Mouse (Mus musculus) heart, adult 2 months (tissue): Measurements from ENCODE around the gene Gsdma. TPM values are rescaled to one million over a fixed set of nuclear protein-coding genes. Genes with fewer than 3 reads are reported as not detected.

ENCODE experiments used
- DNase-seq, 2 experiments: peaks; one replicate each; pipeline ENCODE4 v3.0.0; 2021
- H3K27ac ChIP-seq: fragments of 200-600 bp; 2 replicates; pipeline ENCODE4 v1.8.1; 2022
- H3K27me3 ChIP-seq: fragments of 200-500 bp; 2 replicates; pipeline ENCODE4 v1.6.1; 2012; ENCODE audit warnings: mild to moderate bottlenecking, low read length, inconsistent platforms, mixed read lengths; ENCODE audit not compliant: control insufficient read depth, insufficient read depth
- H3K36me3 ChIP-seq: fragments of 200-500 bp; 2 replicates; pipeline ENCODE4 v1.6.1; 2012; ENCODE audit warnings: low read length, inconsistent platforms; ENCODE audit not compliant: control insufficient read depth, insufficient read depth
- H3K4me1 ChIP-seq: fragments of 200-500 bp; 2 replicates; pipeline ENCODE4 v1.6.1; 2011; ENCODE audit warnings: low read length; ENCODE audit not compliant: control insufficient read depth, insufficient read depth
- H3K4me3 ChIP-seq: fragments of 200-600 bp; 2 replicates; pipeline ENCODE4 v1.8.1; 2022
- H3K79me2 ChIP-seq: fragments of 200-500 bp; replicated peaks from 2 replicates; pipeline ENCODE4 v1.6.1; 2012; ENCODE audit warnings: mild to moderate bottlenecking, inconsistent platforms, low read length, moderate library complexity, mixed read lengths; ENCODE audit not compliant: control insufficient read depth, insufficient read depth
- H3K9ac ChIP-seq: fragments of 200-500 bp; 2 replicates; pipeline ENCODE4 v1.6.1; 2012; ENCODE audit warnings: low read depth, mild to moderate bottlenecking, control low read depth, inconsistent platforms, low read length, mixed read lengths
- CTCF ChIP-seq: fragments of 200-600 bp; IDR thresholded peaks from 2 replicates; pipeline ENCODE4 v1.8.1; 2022; ENCODE audit warnings: antibody characterized with exemption, mild to moderate bottlenecking, moderate library complexity
- EP300 ChIP-seq: fragments of 200-500 bp; IDR thresholded peaks from 2 replicates; pipeline ENCODE4 v1.6.1; 2011; ENCODE audit warnings: low read depth, low read length, control low read depth; ENCODE audit not compliant: insufficient read depth
- POLR2A ChIP-seq: fragments of 200-500 bp; IDR thresholded peaks from 2 replicates; pipeline ENCODE4 v1.6.1; 2011; ENCODE audit warnings: mild to moderate bottlenecking, low read depth, low read length, control low read depth; ENCODE audit not compliant: insufficient read depth
- WGBS: fragments of 180-500 bp; shearing (Covaris S2); methylation state at CpG from one replicate; pipeline ENCODE4 v1.1.7; 2018; 5-methylcytosine and 5-hydroxymethylcytosine counted together
- intact Hi-C: fragments of 180-260 bp; cut with DNase I; formaldehyde crosslinking; loops from one replicate; pipeline ENCODE4 v1.15.1; 2025
- polyA plus RNA-seq: library from polyadenylated mRNA; depleted of rRNA; stranded (reverse); fragments of >200 nt; gene quantifications from 2 replicates; pipeline ENCODE4 v1.2.3, GENCODE M21; 2012
- total RNA-seq, 2 experiments: library from RNA; stranded (reverse); gene quantifications; 2 replicates each; pipeline ENCODE4 v1.2.3; 2021

Gsdma gene
- total and polyA plus RNA-seq, 3 experiments, result 0.04 TPM; not detected in 2

- Histone ChIP-seq H3K9ac (no peak overlapping the region), H3K27me3 (no peaks in the 10 kb centered on the region), H3K4me3 (no peak overlapping the region), H3K27ac (no peak overlapping the region), H3K36me3 (peaks cover 5% of the 10 kb centered on the region), H3K79me2 (no peaks in the 10 kb centered on the region), H3K4me1 (peaks cover 24% of the 10 kb centered on the region)
- 88% methylated on average over 12 of the region's 12 CpGs for WGBS
- intact Hi-C loops, result no loop called here
- no peak for DNase-seq
- TF ChIP-seq CTCF (no peak), POLR2A (no peak), EP300 (no peak)
These were observed 49.6 kb downstream of the Gsdma start for GRCm38 (mm10) chr11:98713703-98714102.

- DNase-seq, result no peak
- no peaks in the 10 kb centered on the region for H3K79me2 ChIP-seq
- H3K27me3 ChIP-seq, result no peaks in the 10 kb centered on the region
- TF ChIP-seq POLR2A (no peak), EP300 (no peak), CTCF (no peak)
- WGBS, result 96% methylated on average over 9 of the region's 9 CpGs
- H3K9ac ChIP-seq, result no peak overlapping the region
- peaks cover 2% of the 10 kb centered on the region for H3K36me3 ChIP-seq
- H3K27ac ChIP-seq, result no peak overlapping the region
- H3K4me1 ChIP-seq, result peaks cover 8% of the 10 kb centered on the region
- no peak overlapping the region for H3K4me3 ChIP-seq
- intact Hi-C loops, result loop anchor here (2.0 kb wide), 1 partner anchor 39 kb away; no protein-coding TSS in a partner anchor
These were observed 51.8 kb downstream of the Gsdma start for GRCm38 (mm10) chr11:98715946-98716345.

GRCm38 (mm10) chr11:98717904-98718303 lies 53.8 kb downstream of the Gsdma start:
- WGBS, result 13% methylated on average over 13 of the region's 13 CpGs
- peak overlapping the region; percentile 40; the same call in 1 of the 2 replicates for H3K9ac ChIP-seq
- intact Hi-C loops, result loop anchor here (1.0 to 2.0 kb wide), 3 partner anchors 21 to 70 kb away; no protein-coding TSS in a partner anchor
- TF ChIP-seq POLR2A (no peak), CTCF (peak; percentile 95), EP300 (0 out of 2 replicates have a peak, but pooled peaks have one; percentile 32)
- no peaks in the 10 kb centered on the region for H3K79me2 ChIP-seq
- DNase-seq, result peak; percentile 74 to 80
- peaks cover 12% of the 10 kb centered on the region for H3K4me1 ChIP-seq
- H3K4me3 ChIP-seq, result no peak overlapping the region
- peak overlapping the region; percentile 11; the same call in 1 of the 2 replicates for H3K27ac ChIP-seq
- no peaks in the 10 kb centered on the region for H3K27me3 ChIP-seq
- peaks cover 2% of the 10 kb centered on the region for H3K36me3 ChIP-seq

GRCm38 (mm10) chr11:98720756-98721155 lies 56.6 kb downstream of the Gsdma start:
- intact Hi-C loops, result no loop called here
- no peak for DNase-seq
- H3K4me1 ChIP-seq, result peaks cover 12% of the 10 kb centered on the region
- WGBS, result 65% methylated on average over 2 of the region's 2 CpGs
- H3K9ac ChIP-seq, result no peak overlapping the region
- peaks cover 2% of the 10 kb centered on the region for H3K36me3 ChIP-seq
- peak overlapping the region; percentile 88 for H3K27ac ChIP-seq
- H3K27me3 ChIP-seq, result no peaks in the 10 kb centered on the region
- H3K4me3 ChIP-seq, result no peak overlapping the region
- no peak for TF ChIP-seq EP300
- no peak for TF ChIP-seq POLR2A
- no peaks in the 10 kb centered on the region for H3K79me2 ChIP-seq

- no peaks in the 10 kb centered on the region for H3K27me3 ChIP-seq
- peaks cover 2% of the 10 kb centered on the region for H3K36me3 ChIP-seq
- no peaks in the 10 kb centered on the region for H3K79me2 ChIP-seq
- peaks cover 12% of the 10 kb centered on the region for H3K4me1 ChIP-seq
- H3K27ac ChIP-seq, result peak overlapping the region; percentile 88
- TF ChIP-seq CTCF (peak; percentile 81), POLR2A (peak; percentile 25; the same call in 1 of the 2 replicates), EP300 (peak; percentile 100)
- WGBS, result 52% methylated on average over 24 of the region's 24 CpGs
- intact Hi-C loops, result no loop called here
- peak; percentile 71 to 88 for DNase-seq
- H3K9ac ChIP-seq, result peak overlapping the region; percentile 16; the same call in 1 of the 2 replicates
- no peak overlapping the region for H3K4me3 ChIP-seq
These were observed 57.5 kb downstream of the Gsdma start for GRCm38 (mm10) chr11:98721458-98722226.

- Histone ChIP-seq H3K27ac (no peak overlapping the region), H3K4me3 (no peak overlapping the region), H3K9ac (no peak overlapping the region), H3K79me2 (no peaks in the 10 kb centered on the region), H3K36me3 (peaks cover 1% of the 10 kb centered on the region), H3K4me1 (peaks cover 9% of the 10 kb centered on the region), H3K27me3 (no peaks in the 10 kb centered on the region)
- intact Hi-C loops, result no loop called here
- 53% methylated on average over 7 of the region's 7 CpGs for WGBS
- peak in 1 of 2 experiments; percentile 13 for DNase-seq
- no peak for TF ChIP-seq EP300
- no peak for TF ChIP-seq CTCF
- no peak for TF ChIP-seq POLR2A
These were observed 58.9 kb downstream of the Gsdma start for GRCm38 (mm10) chr11:98723098-98723497.
